Mouse (Mus musculus): ENCODE measurements around the gene Abcb6.

GRCm38 (mm10) chr1:75155837-75156236 is 24.4 kb downstream of the Abcb6 start:
- no peak for TF ChIP-seq CTCF (IDR thresholded peaks at IDR 0.05; ENCODE audit: control insufficient read depth, insufficient read depth, insufficient read length)
- no peak for TF ChIP-seq MYOD1 (IDR thresholded peaks at IDR 0.05; ENCODE audit: control insufficient read depth, insufficient read length, low read depth)
- TF ChIP-seq USF1 (IDR thresholded peaks at IDR 0.05; ENCODE audit: low read depth): no peak
- no peak for TF ChIP-seq CEBPB (IDR thresholded peaks at IDR 0.05; ENCODE audit: low read depth)
